Mouse (Mus musculus) megakaryocyte, adult 5-6 weeks (primary cell): ENCODE data around the gene Zbtb48. TPM values are rescaled to one million over a fixed set of nuclear protein-coding genes. Genes with fewer than 3 reads are reported as not detected.
A peak's percentile ranks its signal among the peaks of the same experiment; 100 is the strongest.

Experiments
- ATAC-seq: 2 replicates; pipeline ENCODE4 v1.8.0; 2016; ENCODE audit warnings: mild to moderate bottlenecking, inconsistent platforms; ENCODE audit not compliant: poor library complexity, severe bottlenecking
- total RNA-seq, 2 experiments: library from RNA; stranded (forward) in 1 of 2; stranded (reverse) in 1 of 2; fragments of 153-499, 151-499 nt in 1 of 2; fragments of 221-1000, 200-1000 nt in 1 of 2; gene quantifications; 2 replicates each; pipeline versions ENCODE4 v1.2.3 to v1.2.4; 2015 to 2017

Gene Zbtb48
- total RNA-seq, 2 experiments from 2014 or later, result 3.8 to 8.1 TPM

- ATAC-seq, result no peak
Observed at GRCm38 (mm10) chr4:152006812-152007211, 20.7 kb downstream of the Zbtb48 start.

- no peak for ATAC-seq
Observed at GRCm38 (mm10) chr4:152006137-152006536, 21.3 kb downstream of the Zbtb48 start.

- no peak for ATAC-seq
Observed at GRCm38 (mm10) chr4:152002063-152002462, 25.4 kb downstream of the Zbtb48 start.

- ATAC-seq, result no peak
Observed at GRCm38 (mm10) chr4:152001335-152001734, 26.1 kb downstream of the Zbtb48 start.

- ATAC-seq, result no peak
Observed at GRCm38 (mm10) chr4:152000906-152001305, 26.6 kb downstream of the Zbtb48 start.

GRCm38 (mm10) chr4:151999481-151999880, 28.0 kb downstream of the Zbtb48 start:
- no peak for ATAC-seq

- ATAC-seq, result no peak
Observed at GRCm38 (mm10) chr4:151997701-151998100, 29.8 kb downstream of the Zbtb48 start.

GRCm38 (mm10) chr4:151996951-151997222, 30.6 kb downstream of the Zbtb48 start:
- no peak for ATAC-seq

- peak; percentile 91 for ATAC-seq
Observed at GRCm38 (mm10) chr4:151996173-151996950, 31.1 kb downstream of the Zbtb48 start, which contains the start of gene Phf13. Phf13 (minus strand) TSS chr4:151996258.

- no peak for ATAC-seq
Observed at GRCm38 (mm10) chr4:151995371-151996172, 31.9 kb downstream of the Zbtb48 start.

GRCm38 (mm10) chr4:151994228-151995171, 33.0 kb downstream of the Zbtb48 start:
- ATAC-seq, result no peak

GRCm38 (mm10) chr4:151993035-151993434, 34.4 kb downstream of the Zbtb48 start:
- no peak for ATAC-seq

GRCm38 (mm10) chr4:151992091-151992490, 35.4 kb downstream of the Zbtb48 start:
- no peak for ATAC-seq

- ATAC-seq, result no peak
Observed at GRCm38 (mm10) chr4:151989110-151989488, 38.4 kb downstream of the Zbtb48 start.

- ATAC-seq, result peak; percentile 95
Observed at GRCm38 (mm10) chr4:151988342-151989109, 38.9 kb downstream of the Zbtb48 start, which contains the start of gene Thap3. Thap3 (minus strand) TSS chr4:151988997.

GRCm38 (mm10) chr4:151988014-151988341, 39.5 kb downstream of the Zbtb48 start:
- ATAC-seq, result no peak

- no peak for ATAC-seq
Observed at GRCm38 (mm10) chr4:151986650-151987049, 40.8 kb downstream of the Zbtb48 start.

GRCm38 (mm10) chr4:151985886-151986285, 41.6 kb downstream of the Zbtb48 start:
- ATAC-seq, result no peak

GRCm38 (mm10) chr4:151983560-151983959, 43.9 kb downstream of the Zbtb48 start:
- ATAC-seq, result no peak

GRCm38 (mm10) chr4:151983043-151983442, 44.4 kb downstream of the Zbtb48 start:
- ATAC-seq, result no peak
